Mouse (Mus musculus) embryonic fibroblast, embryonic 13.5 days (primary cell): ENCODE data around the gene Ngly1.

ENCODE experiments used
- CTCF ChIP-seq: IDR thresholded peaks from 2 replicates; pipeline ENCODE4 v1.5.1; 2011; ENCODE audit warnings: mild to moderate bottlenecking, control low read depth, low read length, moderate library complexity, borderline replicate concordance; ENCODE audit not compliant: insufficient read depth
- POLR2A ChIP-seq: IDR thresholded peaks from 2 replicates; pipeline ENCODE4 v1.6.1; 2011; ENCODE audit warnings: low read depth, mild to moderate bottlenecking, control low read depth, low read length, moderate library complexity

GRCm38 (mm10) chr14:16296816-16297468 is 47.9 kb downstream of the Ngly1 start:
- TF ChIP-seq CTCF: no peak
- TF ChIP-seq POLR2A: no peak
